Mouse (Mus musculus) limb, embryonic 14.5 days (tissue): Measurements from ENCODE around the gene Traf4. TPM values are rescaled to one million over a fixed set of nuclear protein-coding genes. Genes with fewer than 3 reads are reported as not detected.

Experiments used
- ATAC-seq: fragments of 200-750 bp; cut with Nextera tagmentation; 2 replicates; pipeline ENCODE4 v1.8.0; 2017; ENCODE audit warnings: low read depth, moderate number of reproducible peaks, moderate TSS enrichment; ENCODE audit not compliant: low FRiP score
- DNase-seq: peaks from one replicate; pipeline ENCODE4 v3.0.0-alpha.2; 2015; ENCODE audit warnings: low spot score
- H3K27ac ChIP-seq: fragments of 300-500 bp; sonication (generic); replicated peaks from 2 replicates; pipeline ENCODE4 v1.5.1; 2014; ENCODE audit warnings: low read depth, mild to moderate bottlenecking, low read length, moderate library complexity, mixed read lengths
- H3K27me3 ChIP-seq: fragments of 300-500 bp; sonication (generic); 2 replicates; pipeline ENCODE4 v1.6.1; 2014; ENCODE audit warnings: low read length, mixed read lengths; ENCODE audit not compliant: control insufficient read depth, insufficient read depth
- H3K36me3 ChIP-seq: fragments of 300-500 bp; sonication (generic); 2 replicates; pipeline ENCODE4 v1.6.1; 2014; ENCODE audit warnings: mild to moderate bottlenecking, low read length, moderate library complexity, mixed read lengths; ENCODE audit not compliant: control insufficient read depth, insufficient read depth
- H3K4me1 ChIP-seq: fragments of 300-500 bp; sonication (generic); 2 replicates; pipeline ENCODE4 v1.6.1; 2014; ENCODE audit warnings: antibody characterized with exemption, low read length, mixed read lengths; ENCODE audit not compliant: control insufficient read depth, insufficient read depth
- H3K4me2 ChIP-seq: fragments of 300-500 bp; sonication (generic); replicated peaks from 2 replicates; pipeline ENCODE4 v1.6.1; 2014; ENCODE audit warnings: low read depth, mild to moderate bottlenecking, low read length, moderate library complexity; ENCODE audit not compliant: severe bottlenecking
- H3K4me3 ChIP-seq: fragments of 300-500 bp; sonication (generic); replicated peaks from 2 replicates; pipeline ENCODE4 v1.5.1; 2014; ENCODE audit warnings: low read length
- H3K9ac ChIP-seq: fragments of 300-500 bp; sonication (generic); 2 replicates; pipeline ENCODE4 v1.6.1; 2014; ENCODE audit warnings: mild to moderate bottlenecking, low read depth, low read length, moderate library complexity; ENCODE audit not compliant: severe bottlenecking
- H3K9me3 ChIP-seq: fragments of 300-500 bp; sonication (generic); 2 replicates; pipeline ENCODE4 v1.6.1; 2016; ENCODE audit warnings: low read length; ENCODE audit not compliant: control insufficient read depth
- POLR2A ChIP-seq: fragments of 200-500 bp; IDR thresholded peaks from 2 replicates; pipeline ENCODE4 v1.8.0; 2012; ENCODE audit warnings: inconsistent platforms, mild to moderate bottlenecking, moderate library complexity, borderline replicate concordance; ENCODE audit not compliant: insufficient read depth, insufficient read length; ENCODE audit errors: extremely low read depth
- WGBS: fragments of 180-500 bp; shearing (Covaris S2); extraction: QIAGEN DNeasy Blood & Tissue Kit; methylation state at CpG from one replicate; pipeline ENCODE4 v1.1.7; 2014; 5-methylcytosine and 5-hydroxymethylcytosine counted together
- microRNA-seq: library from miRNA; unstranded; fragments of <30 nt; microRNA quantifications from one replicate; pipeline ENCODE4, GENCODE M21; 2016
- polyA plus RNA-seq, 2 experiments: library from polyadenylated mRNA; depleted of rRNA in 1 of 2; stranded (reverse) in 1 of 2; unstranded in 1 of 2; fragments of >200 nt; fragmentation: Nextera tagmentation in 1 of 2; extraction: Ambion mirVana in 1 of 2; gene quantifications; 2 replicates each; pipeline versions ENCODE4 v1.2.1 to v1.2.3; 2012 to 2014

Traf4 gene
- polyA plus RNA-seq, 2 experiments: 59.0 to 159 TPM

- peak; percentile 3; the same call in 1 of the 2 replicates for TF ChIP-seq POLR2A
- WGBS: 1% methylated on average over 33 of the region's 37 CpGs
- H3K9me3 ChIP-seq: no peaks in the 10 kb centered on the region
These were observed 49.8 kb downstream of the Traf4 start for GRCm38 (mm10) chr11:78115367-78116145.

GRCm38 (mm10) chr11:78114676-78115366 is 50.6 kb downstream of the Traf4 start:
- H3K27ac ChIP-seq: peak overlapping the region; percentile 49
- H3K9ac ChIP-seq: peak overlapping the region; percentile 70
- TF ChIP-seq POLR2A: peak; percentile 58; the same call in 1 of the 2 replicates
- peak overlapping the region; percentile 57 for H3K4me2 ChIP-seq
- H3K4me1 ChIP-seq: peaks cover 3% of the 10 kb centered on the region; the same call in 1 of the 2 replicates
- no peak for ATAC-seq
- H3K9me3 ChIP-seq: no peaks in the 10 kb centered on the region
- no peak for DNase-seq
- WGBS: 8% methylated on average over 19 of the region's 19 CpGs
- H3K4me3 ChIP-seq: peak overlapping the region; percentile 66
- no peaks in the 10 kb centered on the region for H3K27me3 ChIP-seq
- no peaks in the 10 kb centered on the region for H3K36me3 ChIP-seq

More at GRCm38 (mm10) chr11:78115367-78116145, 49.8 kb downstream of the Traf4 start:
- DNase-seq (peak; percentile 96), ATAC-seq (peak; percentile 100)
- Histone ChIP-seq H3K9ac (peak overlapping the region; percentile 70), H3K4me1 (peaks cover 3% of the 10 kb centered on the region; the same call in 1 of the 2 replicates), H3K27me3 (no peaks in the 10 kb centered on the region), H3K4me2 (peak overlapping the region; percentile 57), H3K36me3 (no peaks in the 10 kb centered on the region), H3K27ac (peak overlapping the region; percentile 52), H3K4me3 (peak overlapping the region; percentile 66)

- Histone ChIP-seq H3K9me3 (no peaks in the 10 kb centered on the region), H3K4me2 (no peak overlapping the region), H3K27ac (no peak overlapping the region), H3K27me3 (no peaks in the 10 kb centered on the region), H3K4me1 (peaks cover 3% of the 10 kb centered on the region; the same call in 1 of the 2 replicates), H3K4me3 (no peak overlapping the region), H3K9ac (no peak overlapping the region), H3K36me3 (no peaks in the 10 kb centered on the region)
- ATAC-seq: no peak
- TF ChIP-seq POLR2A: no peak
- 87% methylated on average over 2 of the region's 2 CpGs for WGBS
- DNase-seq: no peak
These were observed 51.8 kb downstream of the Traf4 start for GRCm38 (mm10) chr11:78113616-78114015.

Small RNAs within 50 kb of the gene (microRNA-seq; reads per million reads assigned to microRNA genes)
- gene Mir7653: not detected

Other genes starting within 250 kb of the Traf4 start
- 1.2 and 1.4 TPM in 2 replicates for gene Sez6, start 234.8 kb downstream of the Traf4 start, polyA plus RNA-seq (2012; rRNA removed)
- 0.98 and 1.2 TPM in 2 replicates for gene Sez6, start 234.8 kb downstream of the Traf4 start, polyA plus RNA-seq (2014; fragmentation: Nextera tagmentation; extraction: Ambion mirVana)
- gene Phf12, start 182.8 kb downstream of the Traf4 start, polyA plus RNA-seq (2012; rRNA removed): 81.2 and 85.8 TPM in 2 replicates
- 18.3 and 19.7 TPM in 2 replicates for gene Phf12, start 182.8 kb downstream of the Traf4 start, polyA plus RNA-seq (2014; fragmentation: Nextera tagmentation; extraction: Ambion mirVana)
- 14.7 and 18.2 TPM in 2 replicates for gene Dhrs13, start 133.3 kb downstream of the Traf4 start, polyA plus RNA-seq (2012; rRNA removed)
- 22.4 and 23.6 TPM in 2 replicates for gene Dhrs13, start 133.3 kb downstream of the Traf4 start, polyA plus RNA-seq (2014; fragmentation: Nextera tagmentation; extraction: Ambion mirVana)
- 68.5 and 81.2 TPM in 2 replicates for gene Flot2, start 127.7 kb downstream of the Traf4 start, polyA plus RNA-seq (2012; rRNA removed)
- 49.1 and 53.8 TPM in 2 replicates for gene Flot2, start 127.7 kb downstream of the Traf4 start, polyA plus RNA-seq (2014; fragmentation: Nextera tagmentation; extraction: Ambion mirVana)
- gene Eral1, start 85.2 kb downstream of the Traf4 start, polyA plus RNA-seq (2012; rRNA removed): 34.4 and 42.2 TPM in 2 replicates
- 35.8 and 38.4 TPM in 2 replicates for gene Eral1, start 85.2 kb downstream of the Traf4 start, polyA plus RNA-seq (2014; fragmentation: Nextera tagmentation; extraction: Ambion mirVana)
- gene Fam222b, start 70.9 kb downstream of the Traf4 start, polyA plus RNA-seq (2012; rRNA removed): 11.7 and 15.9 TPM in 2 replicates
- 13.3 and 18.1 TPM in 2 replicates for gene Fam222b, start 70.9 kb downstream of the Traf4 start, polyA plus RNA-seq (2014; fragmentation: Nextera tagmentation; extraction: Ambion mirVana)
- gene Nek8, start 11.1 kb upstream of the Traf4 start, polyA plus RNA-seq (2012; rRNA removed): 38.3 and 46.4 TPM in 2 replicates
- gene Nek8, start 11.1 kb upstream of the Traf4 start, polyA plus RNA-seq (2014; fragmentation: Nextera tagmentation; extraction: Ambion mirVana): 11.9 and 17.2 TPM in 2 replicates
- gene Tlcd1, start 11.1 kb upstream of the Traf4 start, polyA plus RNA-seq (2012; rRNA removed): 43.3 and 48.4 TPM in 2 replicates
- 19.4 and 21.4 TPM in 2 replicates for gene Tlcd1, start 11.1 kb upstream of the Traf4 start, polyA plus RNA-seq (2014; fragmentation: Nextera tagmentation; extraction: Ambion mirVana)
- 1,666 and 3,231 TPM in 2 replicates for gene Rpl23a, start 18.0 kb upstream of the Traf4 start, polyA plus RNA-seq (2012; rRNA removed)
- 1,710 and 1,819 TPM in 2 replicates for gene Rpl23a, start 18.0 kb upstream of the Traf4 start, polyA plus RNA-seq (2014; fragmentation: Nextera tagmentation; extraction: Ambion mirVana)
- 163 and 228 TPM in 2 replicates for gene Rab34, start 22.8 kb upstream of the Traf4 start, polyA plus RNA-seq (2012; rRNA removed)
- 171 and 181 TPM in 2 replicates for gene Rab34, start 22.8 kb upstream of the Traf4 start, polyA plus RNA-seq (2014; fragmentation: Nextera tagmentation; extraction: Ambion mirVana)
- gene Proca1, start 27.8 kb upstream of the Traf4 start, polyA plus RNA-seq (2012; rRNA removed): 1.7 and 1.9 TPM in 2 replicates
- gene Proca1, start 27.8 kb upstream of the Traf4 start, polyA plus RNA-seq (2014; fragmentation: Nextera tagmentation; extraction: Ambion mirVana): 2.1 and 3.2 TPM in 2 replicates
- 125 and 140 TPM in 2 replicates for gene Sdf2, start 80.2 kb upstream of the Traf4 start, polyA plus RNA-seq (2012; rRNA removed)
- 93.8 and 107 TPM in 2 replicates for gene Sdf2, start 80.2 kb upstream of the Traf4 start, polyA plus RNA-seq (2014; fragmentation: Nextera tagmentation; extraction: Ambion mirVana)
- gene Supt6, start 80.4 kb upstream of the Traf4 start, polyA plus RNA-seq (2012; rRNA removed): 30.6 and 31.4 TPM in 2 replicates
- 27.7 and 30.8 TPM in 2 replicates for gene Supt6, start 80.4 kb upstream of the Traf4 start, polyA plus RNA-seq (2014; fragmentation: Nextera tagmentation; extraction: Ambion mirVana)
- gene 2610507B11Rik, start 96.2 kb upstream of the Traf4 start, polyA plus RNA-seq (2012; rRNA removed): 58.7 and 61.7 TPM in 2 replicates
- 72.6 and 82.1 TPM in 2 replicates for gene 2610507B11Rik, start 96.2 kb upstream of the Traf4 start, polyA plus RNA-seq (2014; fragmentation: Nextera tagmentation; extraction: Ambion mirVana)
- gene BC030499, start 125.3 kb upstream of the Traf4 start, polyA plus RNA-seq (2012; rRNA removed): 0.40 and 0.58 TPM in 2 replicates
- gene BC030499, start 125.3 kb upstream of the Traf4 start, polyA plus RNA-seq (2014; fragmentation: Nextera tagmentation; extraction: Ambion mirVana): 0.21 and 0.23 TPM in 2 replicates
- gene Spag5, start 135.9 kb upstream of the Traf4 start, polyA plus RNA-seq (2012; rRNA removed): 56.6 and 57.3 TPM in 2 replicates
- 28.7 and 31.2 TPM in 2 replicates for gene Spag5, start 135.9 kb upstream of the Traf4 start, polyA plus RNA-seq (2014; fragmentation: Nextera tagmentation; extraction: Ambion mirVana)
- 9.2 and 11.9 TPM in 2 replicates for gene Aldoc, start 157.4 kb upstream of the Traf4 start, polyA plus RNA-seq (2012; rRNA removed)
- 8.3 and 11.3 TPM in 2 replicates for gene Aldoc, start 157.4 kb upstream of the Traf4 start, polyA plus RNA-seq (2014; fragmentation: Nextera tagmentation; extraction: Ambion mirVana)
- gene Pigs, start 162.8 kb upstream of the Traf4 start, polyA plus RNA-seq (2012; rRNA removed): 95.5 and 135 TPM in 2 replicates
- 79.7 and 88.4 TPM in 2 replicates for gene Pigs, start 162.8 kb upstream of the Traf4 start, polyA plus RNA-seq (2014; fragmentation: Nextera tagmentation; extraction: Ambion mirVana)
- 114 and 143 TPM in 2 replicates for gene Unc119, start 177.9 kb upstream of the Traf4 start, polyA plus RNA-seq (2012; rRNA removed)
- 55.7 and 66.9 TPM in 2 replicates for gene Unc119, start 177.9 kb upstream of the Traf4 start, polyA plus RNA-seq (2014; fragmentation: Nextera tagmentation; extraction: Ambion mirVana)
- gene Foxn1, start 221.0 kb upstream of the Traf4 start, polyA plus RNA-seq (2012; rRNA removed): 0.96 and 1.1 TPM in 2 replicates
- 1.9 and 2.0 TPM in 2 replicates for gene Foxn1, start 221.0 kb upstream of the Traf4 start, polyA plus RNA-seq (2014; fragmentation: Nextera tagmentation; extraction: Ambion mirVana)